Mouse (Mus musculus) kidney, adult 11 months (tissue): Measurements from ENCODE around the gene Snx29.
"Not testable (repeated sequence)": the region's sequence is repeated elsewhere in the genome, so short reads cannot be mapped to it uniquely, and the experiment has no call there.

Experiments used
- DNase-seq: peaks from one replicate; pipeline ENCODE4 v3.0.0; 2022

The Snx29 gene

DNA sequence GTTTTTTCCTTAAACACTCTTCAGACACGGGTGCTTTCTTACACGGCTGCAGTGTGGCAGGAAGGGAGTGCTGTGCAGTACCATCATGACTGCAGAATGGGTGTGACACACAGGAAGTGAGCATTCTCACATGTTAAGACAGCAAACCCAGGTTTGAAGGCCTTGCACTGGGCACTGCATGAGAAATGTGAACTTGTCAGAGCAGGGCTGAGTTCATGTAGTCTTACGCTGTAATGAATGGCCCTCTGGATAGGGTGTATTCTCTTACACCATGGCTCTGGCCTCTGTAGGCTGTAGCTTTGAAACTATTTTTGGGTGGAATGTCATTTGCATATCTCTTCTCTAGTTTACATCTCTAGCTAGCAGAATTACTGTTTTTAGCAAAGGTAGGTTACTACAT is 178.4 kb downstream of the Snx29 start:
- no peak for DNase-seq

DNA sequence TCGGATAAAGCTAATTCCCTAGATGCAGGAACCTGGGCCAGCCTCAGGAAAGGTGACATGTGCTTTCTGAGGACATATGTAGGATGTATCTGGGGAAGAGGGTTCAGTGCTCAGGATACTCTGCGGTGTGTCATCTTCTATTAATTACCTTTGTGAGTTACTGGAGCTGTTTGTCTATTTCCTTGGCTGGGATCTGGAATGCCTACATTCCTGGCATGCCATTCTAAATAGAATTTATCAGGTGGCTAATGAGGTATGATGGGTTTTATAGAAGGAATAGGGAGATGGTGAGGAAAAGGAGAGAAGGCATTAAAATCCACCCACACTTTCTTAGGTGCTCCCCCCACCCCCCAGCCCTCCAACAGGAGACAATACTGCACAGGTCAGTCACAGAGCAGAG is 178.9 kb downstream of the Snx29 start:
- DNase-seq: no peak

- peak; percentile 50 for DNase-seq
Observed at GRCm38 (mm10) chr16:11504666-11505491, 182.2 kb downstream of the Snx29 start.

DNA sequence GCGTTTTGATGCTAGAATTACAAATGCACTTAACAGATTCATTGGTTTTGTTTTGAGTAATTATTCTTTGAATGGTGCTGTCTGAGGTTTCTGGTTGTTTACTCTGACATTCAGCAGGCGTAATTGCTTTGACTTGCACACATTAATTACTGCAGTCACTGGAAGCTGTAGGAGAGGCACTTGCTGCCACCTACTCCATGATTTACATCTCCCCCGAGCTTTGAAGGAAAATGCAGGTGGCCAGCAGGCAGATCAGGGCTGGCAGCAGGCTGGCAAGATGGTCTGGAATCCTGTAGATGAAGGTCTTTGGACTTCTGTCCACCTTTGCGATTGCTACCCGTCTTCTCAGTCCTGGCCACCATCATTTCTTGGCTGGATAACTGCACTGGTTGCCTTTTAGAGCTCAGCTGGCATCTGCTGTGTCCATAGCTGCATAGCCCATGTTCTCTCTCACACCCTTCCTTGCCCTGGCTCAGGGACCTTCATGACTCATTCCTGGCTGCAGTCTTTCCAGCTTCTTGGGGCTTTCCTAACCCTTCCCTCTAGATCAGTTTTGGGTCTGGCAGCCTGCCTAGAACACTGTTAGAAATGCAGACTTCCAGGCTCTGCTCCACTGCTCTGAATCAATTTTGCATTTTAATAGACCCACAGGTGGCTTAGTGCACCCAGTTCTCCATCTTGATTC is 182.9 kb downstream of the Snx29 start:
- peak; percentile 88 for DNase-seq

DNA sequence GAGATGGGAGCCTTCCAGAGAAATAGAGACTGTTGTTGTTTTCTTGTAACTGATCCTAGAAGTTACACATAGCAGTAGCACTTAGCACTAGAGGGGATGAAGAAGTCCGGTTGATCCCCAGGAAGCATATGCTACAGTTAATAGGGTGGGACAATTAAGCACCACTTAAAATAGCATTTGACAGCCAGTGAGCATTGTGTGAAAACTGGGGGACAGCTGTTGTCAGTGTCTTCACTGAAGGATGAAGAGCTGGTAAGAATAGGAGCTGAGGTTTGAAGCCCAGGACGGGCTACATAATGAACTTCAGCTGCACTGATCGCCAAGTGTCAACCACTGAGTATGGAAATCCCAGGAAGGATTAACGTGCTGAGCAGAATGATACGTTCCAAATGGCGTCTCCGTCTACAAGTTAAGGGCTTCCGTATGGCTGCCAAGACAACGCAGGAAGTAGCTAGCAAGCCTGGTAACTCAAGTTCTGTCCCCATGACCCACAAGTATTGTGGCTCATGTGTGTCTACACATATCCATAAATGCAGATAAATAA is 184.6 kb downstream of the Snx29 start:
- DNase-seq: no peak

- DNase-seq: peak; percentile 85
Observed at GRCm38 (mm10) chr16:11508341-11508740, 185.6 kb downstream of the Snx29 start.

DNA sequence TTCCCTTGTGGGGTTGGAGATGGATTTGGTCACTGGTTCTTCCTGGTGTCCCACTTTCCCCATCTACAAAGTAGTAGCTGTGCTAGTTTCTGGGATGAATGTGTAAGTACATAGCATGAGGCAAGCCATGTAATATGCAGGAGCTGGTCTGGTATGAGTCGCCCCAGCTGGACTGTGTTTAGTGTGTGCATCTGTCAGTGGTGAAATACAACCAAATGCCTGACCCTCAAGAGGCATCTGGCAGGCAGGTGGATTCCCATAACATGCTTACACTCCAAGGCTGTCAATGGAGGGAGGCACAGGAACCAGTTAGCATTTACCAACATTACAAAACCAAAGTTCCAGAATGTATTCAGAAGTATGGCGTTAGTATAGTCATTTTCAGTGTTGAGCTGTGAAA is 187.7 kb downstream of the Snx29 start:
- no peak for DNase-seq

- DNase-seq: peak; percentile 72
Observed at GRCm38 (mm10) chr16:11510854-11511253, 188.1 kb downstream of the Snx29 start.

DNA sequence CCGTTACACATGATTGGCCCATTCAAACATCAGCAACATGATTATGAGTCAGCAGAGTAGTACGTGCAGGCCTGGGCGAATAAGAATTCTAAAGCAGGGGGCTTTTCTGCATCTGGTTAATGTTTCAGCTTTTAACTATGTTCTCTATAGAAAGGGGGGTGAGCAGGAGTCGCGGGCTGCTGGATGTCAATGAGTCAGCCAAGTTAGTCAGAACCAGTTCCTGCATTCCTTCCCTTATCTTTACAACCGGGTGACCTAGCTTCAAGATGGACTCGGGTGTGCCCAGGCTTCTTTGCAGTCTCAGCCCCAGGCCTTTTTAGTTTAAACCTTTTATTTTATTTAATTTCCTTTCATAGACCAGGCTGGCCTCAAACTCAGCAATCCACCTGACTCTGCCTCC is 189.0 kb downstream of the Snx29 start:
- not testable (repeated sequence) for DNase-seq

- no peak for DNase-seq
Observed at GRCm38 (mm10) chr16:11516681-11517080, 194.0 kb downstream of the Snx29 start.

DNA sequence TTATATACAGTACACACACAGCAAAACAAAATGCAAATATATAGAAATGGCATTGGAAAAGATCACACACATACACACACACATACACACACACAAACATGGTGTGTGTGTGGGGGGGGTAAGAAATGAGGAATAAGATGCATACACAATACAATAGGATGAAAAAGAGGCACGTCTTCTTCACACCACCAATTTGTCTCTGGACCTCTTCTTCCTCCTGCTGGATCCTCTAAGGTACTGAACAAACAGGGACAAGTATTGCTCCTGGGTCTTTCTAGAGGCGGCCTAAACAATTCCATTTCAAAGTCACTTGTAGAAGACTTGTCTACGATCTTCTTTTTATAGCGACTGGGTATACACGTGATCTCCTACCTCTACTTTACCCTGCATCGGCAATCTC is 194.7 kb downstream of the Snx29 start:
- no peak for DNase-seq

- DNase-seq: no peak
Observed at GRCm38 (mm10) chr16:11518803-11519498, 196.2 kb downstream of the Snx29 start.

GRCm38 (mm10) chr16:11526104-11526786 is 203.5 kb downstream of the Snx29 start:
- DNase-seq: peak; percentile 50

GRCm38 (mm10) chr16:11526996-11527395 is 204.3 kb downstream of the Snx29 start:
- no peak for DNase-seq

DNA sequence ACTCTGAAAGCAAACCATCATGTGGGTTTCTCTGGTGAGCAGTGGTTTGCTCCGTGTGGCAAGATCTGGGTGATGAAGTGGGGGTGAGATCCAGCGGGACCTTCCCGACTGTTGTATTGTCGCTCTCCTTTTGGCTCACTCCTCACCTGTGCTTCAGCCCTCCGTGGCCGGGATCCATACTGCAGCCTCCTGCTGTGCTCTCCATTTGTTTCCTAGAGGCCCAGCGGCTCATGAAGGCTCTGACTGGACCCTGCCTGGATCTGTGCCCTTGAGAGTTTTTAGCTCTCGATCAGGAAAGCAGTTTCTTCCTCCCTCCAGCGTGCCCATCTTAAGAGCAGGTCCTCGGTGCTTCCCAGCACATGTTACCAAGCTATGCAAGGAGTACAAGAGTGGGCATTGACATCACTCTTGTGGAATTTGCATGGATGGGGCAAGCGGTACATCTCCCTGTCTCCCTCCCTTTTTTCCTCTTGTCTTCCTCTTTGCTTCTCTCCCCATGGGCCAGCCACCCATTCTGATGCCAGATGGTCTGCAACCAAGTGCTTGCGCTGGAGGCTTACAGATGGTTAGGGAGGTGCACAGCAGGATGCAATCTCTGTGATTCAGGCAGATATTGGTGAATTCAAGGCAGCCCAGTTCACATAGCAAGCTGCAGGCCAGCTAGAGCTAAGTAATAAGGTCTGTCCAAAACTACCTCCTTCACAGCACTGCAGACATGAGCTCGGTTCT is 207.9 kb downstream of the Snx29 start:
- no peak for DNase-seq

DNA sequence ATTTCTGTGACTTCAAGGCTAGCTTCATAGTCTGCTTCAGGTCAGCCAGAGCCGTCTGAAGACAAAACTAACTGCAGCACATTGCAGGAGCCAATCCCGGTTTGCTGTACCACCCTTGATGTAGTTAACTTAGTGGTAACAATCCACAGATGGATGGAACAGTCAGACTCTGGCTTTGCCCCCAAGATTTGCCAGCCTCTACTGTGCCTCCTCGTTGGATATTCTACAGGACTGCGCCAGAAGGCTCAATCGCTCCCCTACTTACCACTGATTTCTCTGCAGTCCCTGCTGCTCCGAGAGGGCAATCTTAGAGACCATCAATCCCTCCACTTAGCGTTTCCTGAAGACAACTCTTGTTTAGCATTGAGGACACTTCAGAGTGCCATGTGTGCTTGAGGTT is 208.7 kb downstream of the Snx29 start:
- no peak for DNase-seq

DNA sequence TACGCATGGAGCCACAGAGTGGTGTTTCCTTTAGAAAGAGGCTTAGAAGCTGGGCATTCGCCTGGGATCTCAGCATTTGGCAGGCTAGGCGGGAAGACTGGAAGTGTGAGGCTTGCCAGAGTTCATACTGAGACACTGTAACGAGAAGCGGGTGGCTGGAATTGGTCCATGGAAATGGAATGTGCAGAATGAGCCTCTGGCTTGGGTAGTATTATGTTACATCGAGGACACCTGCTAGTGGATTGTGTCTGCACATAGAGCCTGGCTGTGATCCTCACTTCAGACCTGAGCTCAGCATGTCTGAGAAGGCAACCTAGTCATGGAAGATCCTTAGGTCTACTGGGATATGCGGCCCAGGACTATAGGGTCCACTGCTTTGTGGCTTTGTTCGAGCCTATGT is 209.9 kb downstream of the Snx29 start:
- peak; percentile 82 for DNase-seq

- no peak for DNase-seq
Observed at GRCm38 (mm10) chr16:11533441-11533840, 210.7 kb downstream of the Snx29 start.

DNA sequence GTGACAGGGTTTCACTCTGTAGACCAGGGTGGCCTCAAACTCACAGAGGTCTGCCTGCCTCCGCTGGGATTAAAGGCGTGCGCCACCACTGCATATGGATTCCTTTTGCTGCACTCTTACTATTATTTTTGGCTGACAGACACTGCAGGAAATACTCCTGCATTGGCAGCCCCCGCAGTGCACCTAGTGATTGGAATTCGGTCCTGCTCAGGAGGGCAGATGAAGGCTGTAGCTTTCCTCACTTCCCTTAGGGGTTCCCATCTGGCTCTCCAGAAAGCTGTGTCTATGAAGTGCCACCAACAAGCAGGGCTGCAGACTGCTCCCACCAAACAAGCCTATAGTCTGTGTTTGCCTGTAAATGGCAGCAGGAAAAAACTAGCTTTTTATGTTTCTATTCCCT is 215.0 kb downstream of the Snx29 start:
- DNase-seq: no peak

GRCm38 (mm10) chr16:11538191-11538590 is 215.5 kb downstream of the Snx29 start:
- no peak for DNase-seq

- no peak for DNase-seq
Observed at GRCm38 (mm10) chr16:11540961-11541360, 218.3 kb downstream of the Snx29 start.

- no peak for DNase-seq
Observed at GRCm38 (mm10) chr16:11541769-11542168, 219.1 kb downstream of the Snx29 start.
